Mouse (Mus musculus) cerebellum, adult 2 months (tissue): ENCODE data around the gene Cask.

Experiments used
- CTCF ChIP-seq: fragments of 200-500 bp; IDR thresholded peaks from 2 replicates; pipeline ENCODE4 v1.5.1; 2011; ENCODE audit warnings: low read depth, mild to moderate bottlenecking, control low read depth, low read length, moderate library complexity, borderline replicate concordance; ENCODE audit not compliant: insufficient read depth
- POLR2A ChIP-seq: fragments of 200-500 bp; IDR thresholded peaks from 2 replicates; pipeline ENCODE4 v1.6.1; 2011; ENCODE audit warnings: low read length, control low read depth, borderline replicate concordance; ENCODE audit not compliant: insufficient read depth

DNA sequence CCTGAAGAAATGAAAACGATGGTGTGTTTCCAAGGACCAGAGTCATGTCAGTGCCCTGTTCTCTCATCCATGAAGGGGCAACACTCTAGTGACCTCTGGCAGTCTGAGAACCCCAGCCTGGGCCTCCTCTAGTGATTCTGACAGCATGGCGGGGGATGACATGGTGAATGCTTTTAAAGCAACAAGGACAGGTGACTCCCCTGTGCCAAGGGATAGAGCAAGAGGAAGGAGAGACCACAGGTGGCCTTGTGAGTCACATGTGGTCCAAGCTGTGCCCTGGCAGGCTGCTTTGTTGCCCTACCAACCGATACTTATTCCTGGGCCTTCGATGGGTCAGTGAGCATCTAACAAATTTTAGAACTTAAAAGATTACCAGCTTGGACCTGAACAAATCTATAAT lies 330.6 kb downstream of the Cask start:
- TF ChIP-seq CTCF (no peak), POLR2A (no peak)
